Mouse (Mus musculus) MEL (cell line): Measurements from ENCODE around the gene Rfc4. TPM values are rescaled to one million over a fixed set of nuclear protein-coding genes. Genes with fewer than 3 reads are reported as not detected.
"Not testable (repeated sequence)": the region's sequence is repeated elsewhere in the genome, so short reads cannot be mapped to it uniquely, and the experiment has no call there.

Experiments used
- DNase-seq: peaks from one replicate; pipeline ENCODE4 v3.0.0; 2011; ENCODE audit warnings: low read depth, low spot score
- H3K27ac ChIP-seq: 2 replicates; pipeline ENCODE4 v1.5.1; 2012; ENCODE audit warnings: low read depth, mild to moderate bottlenecking, control low read depth, low read length, moderate library complexity; ENCODE audit not compliant: control insufficient read depth
- H3K27me3 ChIP-seq, 2 experiments: fragments of 150-350 bp in 1 of 2; sonication (generic) in 1 of 2; 2 replicates each; pipeline ENCODE4 v1.6.1; 2012; ENCODE audit warnings: low read length in 2 of 2, mild to moderate bottlenecking in 2 of 2, improper control_type of control experiment in 1 of 2, moderate library complexity in 1 of 2; ENCODE audit not compliant: insufficient read depth in 2 of 2, control insufficient read depth in 1 of 2
- H3K36me3 ChIP-seq, 2 experiments: 2 replicates each; pipeline ENCODE4 v1.6.1; 2012 to 2014; ENCODE audit warnings: low read length in 2 of 2, improper control_type of control experiment in 1 of 2, inconsistent platforms in 1 of 2, mild to moderate bottlenecking in 1 of 2; ENCODE audit not compliant: insufficient read depth in 2 of 2, control insufficient read depth in 1 of 2
- H3K4me1 ChIP-seq, 2 experiments: fragments of 150-350 bp in 1 of 2; sonication (generic) in 1 of 2; 2 replicates each; pipeline ENCODE4 v1.6.1; 2012; ENCODE audit warnings: low read length in 2 of 2, improper control_type of control experiment in 1 of 2, mild to moderate bottlenecking in 1 of 2; ENCODE audit not compliant: insufficient read depth in 2 of 2, control insufficient read depth in 1 of 2
- H3K4me3 ChIP-seq, 2 experiments: fragments of 150-350 bp in 1 of 2; sonication (generic) in 1 of 2; 2 replicates each; pipeline ENCODE4 v1.5.1; 2012; ENCODE audit warnings: low read depth in 2 of 2, low read length in 2 of 2, mild to moderate bottlenecking in 2 of 2, moderate library complexity in 2 of 2, control low read depth in 1 of 2, improper control_type of control experiment in 1 of 2; ENCODE audit not compliant: control insufficient read depth in 1 of 2, insufficient read depth in 1 of 2
- H3K79me2 ChIP-seq: 2 replicates; pipeline ENCODE4 v1.6.1; 2012; ENCODE audit warnings: mild to moderate bottlenecking, low read length, moderate library complexity; ENCODE audit not compliant: control insufficient read depth, poor library complexity, insufficient read depth
- H3K9ac ChIP-seq: 2 replicates; pipeline ENCODE4 v1.6.1; 2012; ENCODE audit warnings: low read depth, mild to moderate bottlenecking, control low read depth, low read length, moderate library complexity; ENCODE audit not compliant: control insufficient read depth, poor library complexity, severe bottlenecking
- H3K9me3 ChIP-seq: fragments of 150-350 bp; sonication (generic); replicated peaks from 2 replicates; pipeline ENCODE4 v1.6.1; 2012; ENCODE audit warnings: mild to moderate bottlenecking, low read length, improper control_type of control experiment, moderate library complexity; ENCODE audit not compliant: insufficient read depth
- BHLHE40 ChIP-seq: IDR thresholded peaks from 2 replicates; pipeline ENCODE4 v1.6.1; 2012; ENCODE audit warnings: low read depth, mild to moderate bottlenecking, inconsistent platforms, low read length, improper control_type of control experiment, borderline replicate concordance
- CHD2 ChIP-seq: IDR thresholded peaks from 2 replicates; pipeline ENCODE4 v1.6.1; 2011; ENCODE audit warnings: low read length, improper control_type of control experiment
- E2F4 ChIP-seq: IDR thresholded peaks from 2 replicates; pipeline ENCODE4 v1.6.1; 2011; ENCODE audit warnings: low read depth, low read length, improper control_type of control experiment, borderline replicate concordance
- ETS1 ChIP-seq: IDR thresholded peaks from 2 replicates; pipeline ENCODE4 v1.6.1; 2012; ENCODE audit warnings: low read depth, mild to moderate bottlenecking, inconsistent platforms, low read length, improper control_type of control experiment, moderate library complexity
- JUND ChIP-seq: IDR thresholded peaks from 2 replicates; pipeline ENCODE4 v1.6.1; 2011; ENCODE audit warnings: low read depth, mild to moderate bottlenecking, improper control_type of control experiment, low read length
- KAT2A ChIP-seq: conservative IDR thresholded peaks from 2 replicates; pipeline ENCODE4 v1.6.1; 2012; ENCODE audit warnings: low read depth, low read length, improper control_type of control experiment, inconsistent platforms
- TBP ChIP-seq: IDR thresholded peaks from 2 replicates; pipeline ENCODE4 v1.8.0; 2011; ENCODE audit warnings: low read depth, low read length, improper control_type of control experiment
- UBTF ChIP-seq: IDR thresholded peaks from 2 replicates; pipeline ENCODE4 v1.6.1; 2012; ENCODE audit warnings: low read depth, mild to moderate bottlenecking, inconsistent platforms, low read length, improper control_type of control experiment, moderate library complexity, borderline replicate concordance; ENCODE audit not compliant: insufficient read depth
- USF2 ChIP-seq, 2 experiments: IDR thresholded peaks; 2 replicates each; pipeline ENCODE4 v1.6.1; 2011 to 2012; ENCODE audit warnings: improper control_type of control experiment in 2 of 2, low read length in 2 of 2, borderline replicate concordance in 1 of 2, inconsistent platforms in 1 of 2, low read depth in 1 of 2, mild to moderate bottlenecking in 1 of 2; ENCODE audit not compliant: insufficient read depth in 1 of 2
- polyA plus RNA-seq, 2 experiments: library from polyadenylated mRNA; stranded (reverse) in 1 of 2; unstranded in 1 of 2; fragments of >175 nt in 1 of 2; fragments of >200 nt in 1 of 2; gene quantifications; 2 replicates each; pipeline versions ENCODE4 v1.2.1 to v1.2.4; 2012; ENCODE audit warnings: low replicate concordance in 2 of 2, low read depth in 1 of 2; ENCODE audit not compliant: insufficient read length in 2 of 2, insufficient read depth in 1 of 2, missing spikeins in 1 of 2
- total RNA-seq: library from RNA; depleted of rRNA; stranded (reverse); fragments of 300-350 nt; gene quantifications from 2 replicates; pipeline ENCODE4 v1.2.3, GENCODE M21; 2012

The Rfc4 gene
- total and polyA plus RNA-seq, 3 experiments, result 52.1 to 93.2 TPM; not detected in 1

DNA sequence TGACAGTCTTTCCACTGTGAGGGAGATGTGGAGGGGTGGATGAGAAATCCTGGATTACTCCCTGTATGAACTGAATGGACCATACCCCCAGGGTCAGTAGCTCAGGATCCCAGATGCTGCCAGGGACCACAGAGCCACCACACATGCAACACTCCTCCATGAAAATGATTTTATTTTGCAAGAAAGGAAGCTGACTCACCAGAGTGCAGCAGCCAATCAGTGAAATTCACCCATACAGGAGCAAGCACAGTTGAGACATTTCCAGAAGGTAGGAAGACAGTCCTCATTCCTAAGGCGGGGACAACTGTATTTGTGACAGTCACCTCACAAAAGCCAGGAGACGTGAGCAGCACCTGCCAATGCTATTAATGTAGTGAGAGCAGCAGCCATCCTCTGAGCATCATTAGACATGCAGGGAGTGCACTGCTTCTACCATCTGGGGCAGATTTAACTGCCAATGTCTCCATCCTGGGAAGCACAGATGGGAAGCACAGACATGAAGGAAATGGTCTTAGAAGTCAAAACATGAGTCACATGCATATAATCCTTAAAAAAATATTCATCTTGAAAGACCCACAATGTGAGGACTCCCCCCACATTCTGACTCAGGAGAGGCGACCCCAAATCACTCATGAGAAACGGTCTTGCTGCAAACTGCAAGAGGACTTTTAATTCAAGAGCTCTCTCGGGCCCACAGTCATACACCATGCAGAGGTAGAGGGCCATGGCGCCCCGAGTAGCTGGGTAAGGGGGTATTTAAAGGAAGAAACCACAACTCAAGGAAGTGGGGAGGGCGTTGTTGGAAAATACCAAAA, 30.0 kb downstream of the Rfc4 start:
- not testable (repeated sequence) for H3K9me3 ChIP-seq, H3K79me2 ChIP-seq, H3K36me3 ChIP-seq, H3K4me3 ChIP-seq, H3K27ac ChIP-seq, DNase-seq, H3K4me1 ChIP-seq, H3K27me3 ChIP-seq, H3K9ac ChIP-seq

DNA sequence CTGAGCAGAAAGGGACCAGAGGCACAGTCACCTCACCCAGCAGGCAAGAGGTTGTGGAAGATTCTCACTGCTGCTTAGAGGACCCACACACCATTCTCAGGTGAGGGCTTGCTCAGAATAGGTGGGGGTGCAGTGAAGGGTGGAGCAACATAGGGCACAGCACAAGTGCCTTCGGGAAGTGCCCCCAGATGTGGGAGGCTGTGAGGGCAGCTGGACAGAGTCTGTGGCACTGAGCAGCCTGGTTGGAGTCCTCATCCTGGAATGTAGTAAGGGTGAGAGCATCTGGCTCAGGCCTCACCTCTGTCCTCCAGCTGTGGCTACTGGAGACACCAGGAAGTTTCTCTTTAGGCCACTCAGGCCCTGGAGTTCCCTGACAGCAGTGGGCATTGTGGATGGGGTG, 30.7 kb downstream of the Rfc4 start:
- H3K36me3 ChIP-seq, H3K27me3 ChIP-seq, H3K9me3 ChIP-seq, H3K4me1 ChIP-seq, H3K79me2 ChIP-seq, H3K9ac ChIP-seq, DNase-seq, H3K4me3 ChIP-seq, H3K27ac ChIP-seq: not testable (repeated sequence)

DNA sequence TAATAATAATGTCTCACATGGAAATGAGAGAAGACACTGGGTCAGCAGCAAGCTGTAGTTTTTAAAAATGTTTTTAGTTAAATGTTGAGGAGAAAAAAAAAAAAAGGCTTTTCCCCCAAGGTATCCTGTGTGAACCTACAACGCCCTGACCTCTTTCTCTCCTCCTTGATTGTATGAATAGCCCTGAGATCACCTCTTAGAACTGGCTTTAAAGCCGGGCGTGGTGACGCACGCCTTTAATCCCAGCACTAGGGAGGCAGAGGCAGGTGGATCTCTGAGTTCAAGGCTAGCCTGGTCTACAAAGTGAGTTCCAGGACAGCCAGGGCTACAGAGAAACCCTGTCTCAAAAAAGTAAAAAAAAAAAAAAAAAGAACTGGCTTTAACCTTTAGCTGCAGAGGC, 32.0 kb downstream of the Rfc4 start:
- not testable (repeated sequence) for H3K27ac ChIP-seq

DNA sequence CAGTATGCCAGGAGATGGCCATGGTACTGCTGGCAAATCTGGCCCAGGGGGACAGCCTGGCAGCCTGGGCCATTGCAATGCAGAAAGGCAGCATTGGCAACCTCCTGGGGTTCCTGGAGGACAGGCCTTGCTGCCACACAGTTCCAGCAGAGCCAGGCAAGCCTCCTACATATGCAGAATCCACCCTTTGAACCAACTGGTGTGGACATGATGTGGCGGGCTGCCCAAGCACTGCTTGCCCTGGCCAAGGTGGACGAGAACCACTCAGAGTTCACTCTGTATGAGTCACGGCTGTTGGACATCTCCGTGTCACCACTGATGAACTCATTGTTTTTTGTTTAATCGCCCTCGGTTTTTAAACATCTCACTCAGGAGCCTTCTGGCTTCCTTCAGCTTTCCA, 33.4 kb downstream of the Rfc4 start:
- Histone ChIP-seq H3K79me2 (no peaks in the 10 kb centered on the region), H3K9me3 (no peaks in the 10 kb centered on the region), H3K27ac (no peak overlapping the region), H3K4me1 (peaks cover 0 to 2% of the 10 kb centered on the region in 2 experiments; a peak in 1 of 4 replicates), H3K9ac (no peak overlapping the region), H3K27me3 (no peaks in the 10 kb centered on the region), H3K36me3 (no peaks in the 10 kb centered on the region), H3K4me3 (no peak overlapping the region)
- DNase-seq, result no peak
- TF ChIP-seq CHD2 (no peak), E2F4 (no peak), JUND (no peak), BHLHE40 (no peak), KAT2A (no peak), TBP (no peak), UBTF (no peak), ETS1 (no peak), USF2 (IDR thresholded peaks at IDR 0.05; ENCODE audit: borderline replicate concordance in 1 of 2, insufficient read depth in 1 of 2, low read depth in 1 of 2, low read length in 2 of 2) (no peak)

More for the DNA sequence above, 32.0 kb downstream of the Rfc4 start:
- not testable (repeated sequence) for H3K36me3 ChIP-seq, H3K4me3 ChIP-seq, H3K27me3 ChIP-seq, H3K9me3 ChIP-seq, H3K79me2 ChIP-seq, H3K4me1 ChIP-seq, H3K9ac ChIP-seq, DNase-seq
